Mouse (Mus musculus) heart, embryonic 13.5 days (tissue): ENCODE results near the gene Gm3173. TPM values are rescaled to one million over a fixed set of nuclear protein-coding genes. Genes with fewer than 3 reads are reported as not detected.
"Not testable (repeated sequence)": the region's sequence is repeated elsewhere in the genome, so short reads cannot be mapped to it uniquely, and the experiment has no call there.

Experiments
- ATAC-seq: fragments of 200-750 bp; cut with Nextera tagmentation; 2 replicates; pipeline ENCODE4 v1.8.0; 2017; ENCODE audit warnings: moderate TSS enrichment; ENCODE audit not compliant: insufficient number of reproducible peaks, low FRiP score, low TSS enrichment; ENCODE audit errors: extremely low read depth
- H3K27ac ChIP-seq: fragments of 300-500 bp; sonication (generic); replicated peaks from 2 replicates; pipeline ENCODE4 v1.5.1; 2015; ENCODE audit warnings: moderate library complexity, mild to moderate bottlenecking, inconsistent platforms
- H3K27me3 ChIP-seq: fragments of 300-500 bp; sonication (generic); replicated peaks from 2 replicates; pipeline ENCODE4 v1.6.1; 2015; ENCODE audit warnings: mild to moderate bottlenecking, inconsistent platforms
- H3K36me3 ChIP-seq: fragments of 300-500 bp; sonication (generic); 2 replicates; pipeline ENCODE4 v1.6.1; 2015; ENCODE audit warnings: mild to moderate bottlenecking, inconsistent platforms
- H3K4me1 ChIP-seq: fragments of 300-500 bp; sonication (generic); 2 replicates; pipeline ENCODE4 v1.6.1; 2015; ENCODE audit warnings: inconsistent platforms
- H3K4me2 ChIP-seq: fragments of 300-500 bp; sonication (generic); 2 replicates; pipeline ENCODE4 v1.6.1; 2015; ENCODE audit warnings: inconsistent platforms, mild to moderate bottlenecking, moderate library complexity
- H3K4me3 ChIP-seq: fragments of 300-500 bp; sonication (generic); 2 replicates; pipeline ENCODE4 v1.5.1; 2015; ENCODE audit warnings: moderate library complexity, mild to moderate bottlenecking, inconsistent platforms
- H3K9ac ChIP-seq: fragments of 300-500 bp; sonication (generic); 2 replicates; pipeline ENCODE4 v1.6.1; 2015; ENCODE audit warnings: inconsistent platforms, mild to moderate bottlenecking, moderate library complexity
- H3K9me3 ChIP-seq: fragments of 300-500 bp; sonication (generic); 2 replicates; pipeline ENCODE4 v1.6.1; 2016; ENCODE audit warnings: inconsistent platforms
- WGBS: fragments of 180-500 bp; shearing (Covaris S2); methylation state at CpG from one replicate; pipeline ENCODE4 v1.1.7; 2015; ENCODE audit warnings: mixed read lengths; 5-methylcytosine and 5-hydroxymethylcytosine counted together
- polyA plus RNA-seq: library from polyadenylated mRNA; unstranded; fragments of >200 nt; fragmentation: Nextera tagmentation; extraction: Ambion mirVana; gene quantifications from 2 replicates; pipeline ENCODE4 v1.2.1, GENCODE M21; 2015

Gm3173 gene
- polyA plus RNA-seq, 1 experiment from 2014 or later = 0.33 TPM

DNA sequence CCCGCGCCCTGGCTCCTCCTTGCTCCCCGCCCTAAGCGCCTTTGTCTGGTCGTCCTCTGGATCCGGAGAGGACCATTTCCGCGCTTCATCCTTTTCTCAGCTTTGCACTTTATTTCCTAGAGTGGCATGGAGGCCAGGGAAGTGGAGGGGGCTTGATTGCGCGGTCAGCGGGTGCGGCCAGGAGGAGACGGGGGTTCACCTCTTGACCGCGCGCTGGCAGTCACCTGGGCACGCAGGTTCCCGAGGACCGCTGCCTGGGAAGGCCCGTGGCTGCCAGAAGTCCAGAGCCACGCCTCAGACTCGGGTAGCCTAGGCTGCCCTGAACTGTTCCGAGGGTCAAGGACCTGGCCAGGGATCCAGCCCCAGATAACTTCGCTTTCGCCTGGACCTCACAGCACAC lies 68.6 kb downstream of the Gm3173 start:
- H3K36me3 ChIP-seq, H3K27ac ChIP-seq, H3K9me3 ChIP-seq, H3K9ac ChIP-seq, H3K4me1 ChIP-seq, ATAC-seq, H3K27me3 ChIP-seq: not testable (repeated sequence)
- peak overlapping the region; percentile 59 for H3K4me2 ChIP-seq
- 4% methylated on average over 19 of the region's 25 CpGs for WGBS
- peak overlapping the region; percentile 37 for H3K4me3 ChIP-seq

DNA sequence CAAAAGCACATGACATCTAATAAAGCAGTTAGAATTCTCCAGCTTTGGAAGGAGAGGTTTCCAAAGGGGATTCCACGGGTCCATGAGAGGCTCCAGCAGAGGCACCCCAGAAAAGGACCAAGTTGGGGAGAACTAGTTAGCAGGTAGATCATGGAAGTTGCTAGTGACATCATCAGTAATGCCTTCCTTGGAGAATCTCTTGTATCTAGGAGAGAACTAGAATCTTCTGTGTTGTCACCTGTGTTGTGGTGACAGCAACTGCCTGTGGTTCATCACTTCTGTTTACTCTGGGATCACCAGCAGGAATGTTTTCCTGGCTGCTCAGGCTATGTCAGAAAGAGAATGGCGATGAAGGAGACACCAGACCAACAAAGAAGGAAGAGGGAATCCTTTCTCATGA lies 124.3 kb downstream of the Gm3173 start, which contains the start of gene Gm3047:
Gene Gm3047, plus strand, starts transcription at position 301 of the 400 bp plus-strand sequence.
- not testable (repeated sequence) for H3K9me3 ChIP-seq, H3K27ac ChIP-seq, H3K9ac ChIP-seq, ATAC-seq, H3K27me3 ChIP-seq, H3K4me1 ChIP-seq, H3K4me2 ChIP-seq, H3K4me3 ChIP-seq, H3K36me3 ChIP-seq
- no CpG with 5 or more reads among the region's 2 CpGs for WGBS

Other genes starting within 250 kb of the Gm3173 start
- gene Gm2974, start 248.4 kb upstream of the Gm3173 start, polyA plus RNA-seq = 0.35 and 0.52 TPM in 2 replicates
- not detected in 2 replicates for gene Gm3138, start 181.4 kb upstream of the Gm3173 start, polyA plus RNA-seq
- gene Gm3149, start 113.7 kb upstream of the Gm3173 start, polyA plus RNA-seq = not detected in 2 replicates
- gene 2610042L04Rik, start 96.2 kb upstream of the Gm3173 start, polyA plus RNA-seq = 0.11 and 0.31 TPM in 2 replicates
- gene Gm3159, start 33.5 kb upstream of the Gm3173 start, polyA plus RNA-seq = not detected in 2 replicates
- gene Gm3164, start 15.5 kb upstream of the Gm3173 start, polyA plus RNA-seq = 0.47 and 0.49 TPM in 2 replicates
- not detected in 2 replicates for gene Gm3182, start 50.8 kb downstream of the Gm3173 start, polyA plus RNA-seq
- gene Gm3047, start 124.4 kb downstream of the Gm3173 start, polyA plus RNA-seq = not detected in 2 replicates
- not detected in 2 replicates for gene Gm8159, start 201.4 kb downstream of the Gm3173 start, polyA plus RNA-seq
- gene Gm3239, start 233.2 kb downstream of the Gm3173 start, polyA plus RNA-seq = 0.42 and 0.57 TPM in 2 replicates